Mouse (Mus musculus) embryonic fibroblast, embryonic 13.5 days (primary cell): ENCODE results near the gene Erbb2. TPM values are rescaled to one million over a fixed set of nuclear protein-coding genes. Genes with fewer than 3 reads are reported as not detected.

ENCODE experiments used
- H3K27ac ChIP-seq: 2 replicates; pipeline ENCODE4 v1.5.1; 2012; ENCODE audit warnings: low read length, control low read depth, inconsistent platforms; ENCODE audit not compliant: insufficient read depth
- H3K4me1 ChIP-seq: 2 replicates; pipeline ENCODE4 v1.6.1; 2011; ENCODE audit warnings: low read length; ENCODE audit not compliant: control insufficient read depth, insufficient read depth
- H3K4me3 ChIP-seq: 2 replicates; pipeline ENCODE4 v1.5.1; 2011; ENCODE audit warnings: mild to moderate bottlenecking, control low read depth, low read length; ENCODE audit not compliant: insufficient read depth
- CTCF ChIP-seq: IDR thresholded peaks from 2 replicates; pipeline ENCODE4 v1.5.1; 2011; ENCODE audit warnings: mild to moderate bottlenecking, control low read depth, low read length, moderate library complexity, borderline replicate concordance; ENCODE audit not compliant: insufficient read depth
- POLR2A ChIP-seq: IDR thresholded peaks from 2 replicates; pipeline ENCODE4 v1.6.1; 2011; ENCODE audit warnings: low read depth, mild to moderate bottlenecking, control low read depth, low read length, moderate library complexity
- polyA plus RNA-seq: library from polyadenylated mRNA; stranded (reverse); fragments of >200 nt; gene quantifications from 2 replicates; pipeline ENCODE4 v1.2.4, GENCODE M21; 2011; ENCODE audit warnings: low read depth; ENCODE audit not compliant: missing spikeins, insufficient read length

The Erbb2 gene
- polyA plus RNA-seq, 1 experiment: 17.8 TPM

DNA sequence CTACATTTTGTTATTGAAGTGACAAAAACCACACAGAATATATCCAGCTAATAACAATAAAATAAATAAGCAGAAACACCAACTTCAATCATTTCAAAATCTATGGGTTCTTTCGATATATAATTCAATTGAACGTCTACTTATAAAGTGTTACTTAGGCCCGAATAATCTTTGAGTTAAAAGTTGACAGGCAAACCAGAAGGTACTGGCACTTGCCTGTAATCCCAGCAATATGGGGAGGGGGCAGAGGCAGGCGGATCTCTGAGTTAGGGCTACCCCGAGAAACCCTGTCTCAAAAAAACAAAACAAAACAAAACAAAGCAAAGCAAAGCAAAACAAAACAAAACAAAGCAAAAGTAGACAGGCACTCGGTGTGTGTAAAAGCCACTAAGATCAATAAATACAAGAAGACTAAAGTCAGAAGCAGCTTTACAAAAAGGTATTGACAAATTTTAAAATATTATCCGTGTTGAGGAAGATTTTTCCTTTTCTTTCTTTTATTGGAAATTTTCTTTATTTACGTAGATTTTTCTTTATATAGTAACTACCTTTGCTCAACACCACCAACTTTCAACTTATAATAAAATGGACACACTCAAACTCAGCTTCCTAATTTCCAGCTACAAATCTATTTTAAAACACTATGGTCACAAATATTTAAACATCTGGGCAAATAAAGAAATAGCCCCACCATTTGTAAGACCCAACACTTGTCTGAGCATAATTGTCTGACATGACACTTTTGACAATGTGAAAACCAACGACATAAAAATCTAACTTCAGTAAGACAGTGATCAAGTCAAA lies 63.6 kb downstream of the Erbb2 start:
- TF ChIP-seq POLR2A: no peak
- no peak for TF ChIP-seq CTCF
- no peak overlapping the region for H3K27ac ChIP-seq
- no peaks in the 10 kb centered on the region for H3K4me1 ChIP-seq
- no peak overlapping the region for H3K4me3 ChIP-seq

DNA sequence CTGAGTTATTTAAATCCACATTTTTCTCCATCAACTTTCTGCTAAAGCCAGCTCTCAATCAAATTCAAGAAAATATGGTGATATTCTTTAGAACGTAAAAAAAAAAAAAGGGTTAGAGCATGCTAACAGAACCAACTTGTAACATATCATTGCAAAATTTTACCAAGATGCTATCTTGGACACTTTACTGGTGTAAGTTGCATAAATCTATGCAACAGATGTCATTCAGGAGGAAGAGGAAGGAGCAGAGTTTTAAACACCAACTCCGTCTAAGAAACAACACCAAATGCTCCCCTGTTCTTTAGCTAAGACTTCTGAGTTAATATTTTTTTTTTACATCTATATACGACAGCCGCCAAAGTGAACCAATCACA lies 64.2 kb downstream of the Erbb2 start:
- Histone ChIP-seq H3K4me1 (no peaks in the 10 kb centered on the region), H3K27ac (no peak overlapping the region), H3K4me3 (no peak overlapping the region)
- no peak for TF ChIP-seq POLR2A
- no peak for TF ChIP-seq CTCF

DNA sequence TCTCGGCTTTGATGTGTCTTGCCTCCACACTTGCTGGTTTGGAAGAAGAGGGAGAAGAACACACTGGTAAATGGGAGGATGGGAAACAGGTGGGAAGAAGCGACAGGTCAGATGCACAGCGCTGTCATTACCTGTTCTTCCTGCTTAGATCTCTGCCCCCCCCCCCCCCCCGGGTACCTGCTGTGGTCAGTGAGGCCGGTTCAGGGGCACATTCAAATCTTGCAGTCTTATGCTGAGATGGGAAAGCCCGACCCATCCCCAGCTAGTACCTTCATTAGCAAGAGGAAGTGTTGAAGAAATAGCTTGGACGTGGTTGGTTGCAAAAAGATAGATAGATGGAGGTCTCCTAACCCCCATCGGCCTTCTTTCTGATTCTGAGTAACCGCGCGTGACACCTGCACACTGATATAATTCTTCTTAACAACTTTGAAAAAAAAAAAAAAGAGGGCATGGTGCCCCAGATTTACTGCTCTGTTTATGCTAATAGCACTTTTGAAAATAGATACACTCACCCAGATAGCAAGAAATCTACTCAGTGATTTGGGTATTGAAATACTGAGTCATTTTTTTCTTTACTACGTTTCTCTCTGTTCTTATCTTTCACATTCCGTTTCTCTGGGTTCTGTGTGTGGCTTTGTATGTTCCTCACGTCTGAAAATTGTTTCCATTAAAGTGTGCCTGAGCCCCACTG lies 64.9 kb downstream of the Erbb2 start:
- H3K4me3 ChIP-seq: no peak overlapping the region
- TF ChIP-seq CTCF (no peak), POLR2A (no peak)
- no peaks in the 10 kb centered on the region for H3K4me1 ChIP-seq
- H3K27ac ChIP-seq: no peak overlapping the region

- Histone ChIP-seq H3K4me1 (no peaks in the 10 kb centered on the region), H3K4me3 (no peak overlapping the region), H3K27ac (no peak overlapping the region)
- TF ChIP-seq POLR2A (no peak), CTCF (no peak)
Measured at GRCm38 (mm10) chr11:98479026-98479939, 67.0 kb downstream of the Erbb2 start.

GRCm38 (mm10) chr11:98479940-98480497 lies 67.7 kb downstream of the Erbb2 start:
- TF ChIP-seq POLR2A (no peak), CTCF (no peak)
- H3K27ac ChIP-seq: no peak overlapping the region
- H3K4me3 ChIP-seq: no peak overlapping the region
- H3K4me1 ChIP-seq: no peaks in the 10 kb centered on the region

DNA sequence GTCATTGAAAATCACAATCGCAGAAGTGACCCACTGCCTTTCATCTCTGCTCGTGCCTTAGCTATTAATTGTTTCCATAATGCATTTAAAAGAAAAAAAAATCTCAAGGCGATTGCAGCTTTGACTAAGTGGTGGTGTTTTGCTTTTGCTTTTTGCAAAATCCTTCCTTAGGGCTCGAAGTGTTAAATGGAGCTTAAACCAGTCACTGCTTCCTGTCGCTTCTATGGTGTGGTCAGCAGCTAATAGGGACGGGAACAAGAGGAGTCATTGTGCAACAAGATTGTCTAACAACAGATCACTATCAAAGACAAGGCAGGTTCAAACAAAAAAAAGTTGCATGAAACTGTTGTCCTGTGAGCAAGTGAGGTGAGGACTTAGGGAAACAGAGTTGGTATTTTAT lies 69.0 kb downstream of the Erbb2 start:
- Histone ChIP-seq H3K27ac (no peak overlapping the region), H3K4me1 (no peaks in the 10 kb centered on the region), H3K4me3 (no peak overlapping the region)
- TF ChIP-seq CTCF (no peak), POLR2A (no peak)

DNA sequence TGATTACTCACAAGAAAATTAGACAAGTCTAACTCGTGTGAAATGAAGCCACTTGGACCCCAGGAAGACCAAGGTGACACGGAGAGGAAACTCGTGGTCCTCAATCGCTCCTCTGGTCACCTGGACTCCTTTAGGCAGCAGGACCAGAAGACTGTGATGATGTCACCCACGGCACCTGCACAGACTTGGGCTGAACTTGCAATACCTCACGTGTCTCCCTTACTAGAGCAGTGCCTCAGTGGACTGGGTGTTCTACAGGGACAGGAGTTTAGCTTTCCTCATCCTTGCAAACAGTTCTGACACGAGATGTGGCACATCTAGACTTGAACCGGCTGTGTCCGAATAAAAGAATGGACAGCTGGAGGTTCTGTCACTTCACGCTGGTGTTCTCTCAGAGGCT lies 69.8 kb downstream of the Erbb2 start:
- TF ChIP-seq POLR2A: no peak
- no peak for TF ChIP-seq CTCF
- Histone ChIP-seq H3K4me3 (no peak overlapping the region), H3K27ac (no peak overlapping the region), H3K4me1 (no peaks in the 10 kb centered on the region)

- TF ChIP-seq CTCF (no peak), POLR2A (no peak)
- Histone ChIP-seq H3K27ac (no peak overlapping the region), H3K4me3 (no peak overlapping the region), H3K4me1 (no peaks in the 10 kb centered on the region)
Measured at GRCm38 (mm10) chr11:98485749-98486148, 73.5 kb downstream of the Erbb2 start.

Other genes with a start within 250 kb of the Erbb2 start
- 52.2 and 59.7 TPM in 2 replicates for gene Med1, start 219.2 kb upstream of the Erbb2 start, polyA plus RNA-seq
- 41.8 and 42.0 TPM in 2 replicates for gene Cdk12, start 209.4 kb upstream of the Erbb2 start, polyA plus RNA-seq
- gene Neurod2, start 82.8 kb upstream of the Erbb2 start, polyA plus RNA-seq: not detected in 2 replicates
- gene Ppp1r1b, start 64.1 kb upstream of the Erbb2 start, polyA plus RNA-seq: not detected in 2 replicates
- 14.9 and 18.5 TPM in 2 replicates for gene Stard3, start 54.1 kb upstream of the Erbb2 start, polyA plus RNA-seq
- gene Tcap, start 28.7 kb upstream of the Erbb2 start, polyA plus RNA-seq: not detected in 2 replicates
- not detected in 2 replicates for gene Pnmt, start 26.0 kb upstream of the Erbb2 start, polyA plus RNA-seq
- gene Pgap3, start 12.0 kb upstream of the Erbb2 start, polyA plus RNA-seq: 3.6 and 4.1 TPM in 2 replicates
- 47.2 and 54.3 TPM in 2 replicates for gene Mien1, start 26.5 kb downstream of the Erbb2 start, polyA plus RNA-seq
- not detected in 2 replicates for gene Grb7, start 33.9 kb downstream of the Erbb2 start, polyA plus RNA-seq
- not detected in 2 replicates for gene Ikzf3, start 133.6 kb downstream of the Erbb2 start, polyA plus RNA-seq
- not detected in 2 replicates for gene Zpbp2, start 138.6 kb downstream of the Erbb2 start, polyA plus RNA-seq
- 47.7 and 51.9 TPM in 2 replicates for gene Ormdl3, start 174.9 kb downstream of the Erbb2 start, polyA plus RNA-seq
- not detected in 2 replicates for gene Lrrc3c, start 185.8 kb downstream of the Erbb2 start, polyA plus RNA-seq
- gene Gm12355, start 213.2 kb downstream of the Erbb2 start, polyA plus RNA-seq: 7.2 and 8.9 TPM in 2 replicates
- not detected in 2 replicates for gene Gsdma3, start 213.9 kb downstream of the Erbb2 start, polyA plus RNA-seq
- gene Gsdma2, start 234.3 kb downstream of the Erbb2 start, polyA plus RNA-seq: not detected in 2 replicates